Mouse (Mus musculus) hindbrain, embryonic 12.5 days (tissue): ENCODE data around the gene Arhgap20. TPM values are rescaled to one million over a fixed set of nuclear protein-coding genes. Genes with fewer than 3 reads are reported as not detected.

Experiments
- ATAC-seq: fragments of 200-750 bp; cut with Nextera tagmentation; 2 replicates; pipeline ENCODE4 v1.8.0; 2017; ENCODE audit warnings: moderate TSS enrichment; ENCODE audit not compliant: low FRiP score
- H3K27ac ChIP-seq: fragments of 300-500 bp; sonication (generic); 2 replicates; pipeline ENCODE4 v1.5.1; 2016; ENCODE audit warnings: mild to moderate bottlenecking
- H3K27me3 ChIP-seq: fragments of 300-500 bp; sonication (generic); 2 replicates; pipeline ENCODE4 v1.6.1; 2016; ENCODE audit warnings: mild to moderate bottlenecking
- H3K36me3 ChIP-seq: fragments of 300-500 bp; sonication (generic); 2 replicates; pipeline ENCODE4 v1.6.1; 2016; ENCODE audit warnings: mild to moderate bottlenecking
- H3K4me1 ChIP-seq: fragments of 300-500 bp; sonication (generic); 2 replicates; pipeline ENCODE4 v1.6.1; 2016
- H3K4me2 ChIP-seq: fragments of 300-500 bp; sonication (generic); replicated peaks from 2 replicates; pipeline ENCODE4 v1.6.1; 2016; ENCODE audit warnings: mild to moderate bottlenecking
- H3K4me3 ChIP-seq: fragments of 300-500 bp; sonication (generic); 2 replicates; pipeline ENCODE4 v1.5.1; 2016; ENCODE audit warnings: mild to moderate bottlenecking
- H3K9ac ChIP-seq: fragments of 300-500 bp; sonication (generic); 2 replicates; pipeline ENCODE4 v1.6.1; 2016; ENCODE audit warnings: mild to moderate bottlenecking, moderate library complexity
- H3K9me3 ChIP-seq: fragments of 300-500 bp; sonication (generic); replicated peaks from 2 replicates; pipeline ENCODE4 v1.6.1; 2016; ENCODE audit warnings: mild to moderate bottlenecking
- WGBS: fragments of 180-500 bp; shearing (Covaris S2); methylation state at CpG from one replicate; pipeline ENCODE4 v1.1.7; 2016; 5-methylcytosine and 5-hydroxymethylcytosine counted together
- polyA plus RNA-seq: library from polyadenylated mRNA; unstranded; fragments of >200 nt; fragmentation: Nextera tagmentation; extraction: Ambion mirVana; gene quantifications from 2 replicates; pipeline ENCODE4 v1.2.1, GENCODE M21; 2016

Arhgap20 gene
- polyA plus RNA-seq: 12.5 and 14.8 TPM in 2 replicates

DNA sequence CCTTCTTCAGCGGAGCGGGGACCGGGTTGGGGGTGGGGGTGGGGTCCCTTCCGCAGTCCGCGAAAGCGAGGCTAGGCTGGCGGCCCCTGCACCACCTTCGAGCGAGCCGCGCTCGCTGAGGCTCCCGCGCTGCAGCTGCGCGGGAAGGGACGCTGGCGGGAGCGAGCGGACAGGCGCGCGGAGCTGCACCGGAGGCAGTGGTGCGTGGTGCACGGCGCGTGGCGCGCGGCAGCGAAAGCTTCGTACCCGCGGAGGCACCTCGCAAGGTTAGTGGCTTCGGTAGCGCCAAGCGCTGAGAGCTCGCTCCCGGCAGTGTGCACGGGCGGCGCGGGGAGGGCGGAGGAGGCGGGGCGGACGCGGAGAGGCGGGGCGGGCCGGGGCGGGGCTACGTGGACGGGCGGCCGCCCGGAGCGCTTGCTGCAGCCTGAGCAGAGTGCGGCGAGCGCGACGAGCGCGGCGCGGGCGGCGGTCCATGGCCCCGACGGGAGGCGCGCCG lies at the start of gene Arhgap20:
TSS of gene Arhgap20 (plus strand) at position 417 of the 496 bp plus-strand sequence.
- Histone ChIP-seq H3K27me3 (peaks cover 21% of the 10 kb centered on the region), H3K9me3 (no peaks in the 10 kb centered on the region), H3K4me2 (peak within 1 kb of the TSS; percentile 80), H3K4me1 (peaks cover 18% of the 10 kb centered on the region), H3K9ac (peak within 1 kb of the TSS; percentile 74), H3K4me3 (peak within 1 kb of the TSS; percentile 73), H3K27ac (peak within 1 kb of the TSS; percentile 86), H3K36me3 (no peaks in the 10 kb centered on the region)
- peak; percentile 93 for ATAC-seq
- under 1% methylated on average over 62 of the region's 77 CpGs for WGBS

DNA sequence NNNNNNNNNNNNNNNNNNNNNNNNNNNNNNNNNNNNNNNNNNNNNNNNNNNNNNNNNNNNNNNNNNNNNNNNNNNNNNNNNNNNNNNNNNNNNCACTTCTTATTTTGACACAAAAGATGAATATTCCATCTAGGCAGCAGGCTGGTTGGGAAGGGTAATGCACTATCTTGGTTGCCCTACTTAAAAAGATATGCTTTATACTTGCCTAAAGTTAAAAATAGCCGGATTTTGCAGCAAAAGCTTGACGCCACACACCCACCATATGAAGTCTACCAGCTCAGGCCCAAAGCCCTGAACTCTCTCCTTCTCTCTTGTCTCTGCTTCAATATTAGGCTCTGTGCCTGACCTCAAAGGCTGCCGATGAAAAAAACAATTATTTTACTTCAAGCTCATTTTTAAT lies 46.3 kb upstream of the Arhgap20 start:
- H3K4me2 ChIP-seq: no peak overlapping the region
- ATAC-seq: no peak
- WGBS: 86% methylated on average over 3 of the region's 3 CpGs

DNA sequence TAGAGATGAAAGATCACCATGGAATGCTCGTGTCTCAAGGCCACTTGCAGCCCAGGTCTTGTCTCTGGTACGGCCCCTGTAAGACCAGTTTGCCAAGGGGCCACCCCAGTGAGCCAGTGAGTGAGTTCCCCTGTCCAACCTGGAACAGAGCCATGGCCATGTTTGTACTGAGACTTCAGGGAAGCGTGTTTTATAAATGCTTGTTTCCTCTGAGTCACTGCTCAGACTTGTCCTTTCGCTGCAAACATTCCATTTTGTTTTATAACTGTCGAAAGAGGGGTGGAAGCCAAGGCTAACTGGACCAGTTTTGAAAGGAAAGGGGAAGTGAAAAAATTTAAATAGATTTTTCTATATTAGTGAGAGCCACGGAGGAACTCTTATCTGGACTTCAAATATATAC lies 37.2 kb upstream of the Arhgap20 start:
- no peak for ATAC-seq
- WGBS: 55% methylated on average over 6 of the region's 6 CpGs
- no peak overlapping the region for H3K4me2 ChIP-seq
- H3K36me3 ChIP-seq: no peaks in the 10 kb centered on the region
- H3K4me1 ChIP-seq: no peaks in the 10 kb centered on the region
- H3K27ac ChIP-seq: no peak overlapping the region
- H3K4me3 ChIP-seq: no peak overlapping the region
- H3K9ac ChIP-seq: no peak overlapping the region
- no peaks in the 10 kb centered on the region for H3K9me3 ChIP-seq
- no peaks in the 10 kb centered on the region for H3K27me3 ChIP-seq

More for the DNA sequence above, 46.3 kb upstream of the Arhgap20 start:
- H3K4me3 ChIP-seq: no peak overlapping the region
- H3K9me3 ChIP-seq: no peaks in the 10 kb centered on the region
- H3K27ac ChIP-seq: no peak overlapping the region
- no peaks in the 10 kb centered on the region for H3K36me3 ChIP-seq
- no peaks in the 10 kb centered on the region for H3K27me3 ChIP-seq
- no peaks in the 10 kb centered on the region for H3K4me1 ChIP-seq
- no peak overlapping the region for H3K9ac ChIP-seq

DNA sequence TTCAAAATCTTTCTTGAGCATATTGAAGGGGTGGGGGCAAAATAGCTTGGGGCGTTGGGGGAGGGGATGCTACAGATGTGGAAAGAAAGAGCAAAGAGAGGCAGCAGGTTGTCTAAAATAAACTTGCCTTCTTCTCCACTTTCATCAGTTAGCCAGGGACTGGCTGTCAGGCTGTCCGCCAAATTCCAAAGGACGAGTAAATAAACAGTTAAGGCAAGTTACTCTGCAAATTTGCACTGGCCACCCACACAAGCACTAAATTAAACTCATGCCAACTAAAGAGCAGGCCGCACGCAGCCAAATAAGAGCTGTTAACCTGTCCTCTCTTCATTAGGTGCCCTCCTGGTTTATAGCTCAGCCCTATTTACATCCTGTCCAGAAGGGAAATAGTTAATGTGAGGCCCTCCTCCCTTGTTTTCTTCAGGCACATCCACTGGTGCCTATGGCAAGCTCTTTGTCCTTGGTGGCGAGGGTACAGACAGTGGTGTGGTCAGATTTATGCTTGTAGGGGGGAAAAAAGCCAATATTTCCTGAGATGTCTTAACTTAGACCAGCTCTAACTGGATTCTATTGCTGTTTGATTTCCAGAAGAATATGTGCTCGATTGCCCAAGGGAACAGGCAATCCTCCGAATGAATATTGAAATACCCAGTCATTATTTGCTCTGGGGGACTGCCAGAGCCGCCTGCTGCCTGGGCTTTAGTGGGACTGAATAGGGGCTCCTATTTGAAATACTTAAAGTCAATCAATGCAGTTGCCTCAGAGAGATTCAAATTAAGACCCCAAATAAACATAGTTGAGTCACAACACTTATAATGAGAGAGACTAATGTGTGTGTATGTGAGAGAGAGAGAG lies 29.7 kb upstream of the Arhgap20 start:
- Histone ChIP-seq H3K9me3 (no peaks in the 10 kb centered on the region), H3K27ac (no peak overlapping the region), H3K36me3 (no peaks in the 10 kb centered on the region), H3K27me3 (no peaks in the 10 kb centered on the region), H3K4me2 (no peak overlapping the region), H3K4me1 (peaks cover 11% of the 10 kb centered on the region; the same call in 1 of the 2 replicates), H3K4me3 (no peak overlapping the region), H3K9ac (no peak overlapping the region)
- ATAC-seq: 0 out of 2 replicates have a peak, but pooled peaks have one; percentile 38
- WGBS: 59% methylated on average over 9 of the region's 9 CpGs

DNA sequence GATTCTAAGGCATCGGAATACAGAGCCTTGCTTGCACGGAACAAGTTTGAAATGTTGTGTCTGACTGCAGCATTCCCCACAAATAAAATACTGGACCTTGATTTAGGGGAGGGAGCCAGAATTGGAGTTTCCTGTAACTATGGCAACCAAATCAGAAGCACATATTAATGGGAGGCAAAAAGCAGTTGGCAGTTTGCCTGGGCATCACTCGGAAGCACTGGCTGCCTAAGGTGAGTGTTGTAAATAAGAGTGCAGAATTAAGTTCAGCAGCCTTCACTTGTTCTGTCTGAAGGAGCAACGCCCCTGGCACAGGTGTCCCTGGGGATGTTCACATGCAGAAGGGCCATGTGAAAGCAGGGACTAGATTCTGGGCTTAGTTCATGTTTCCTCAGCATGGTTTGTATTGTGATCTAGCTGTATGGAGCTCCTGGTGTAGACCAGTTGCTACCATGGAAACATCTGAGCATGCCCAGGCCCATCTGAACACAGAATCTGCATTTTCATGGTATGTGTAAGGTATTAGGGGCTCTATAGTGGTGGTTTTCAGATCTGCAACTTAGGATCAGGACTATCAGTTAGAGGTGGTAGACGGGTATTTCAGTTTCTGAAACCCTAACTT lies 28.3 kb upstream of the Arhgap20 start:
- no peaks in the 10 kb centered on the region for H3K27me3 ChIP-seq
- peaks cover 11% of the 10 kb centered on the region; the same call in 1 of the 2 replicates for H3K4me1 ChIP-seq
- H3K36me3 ChIP-seq: no peaks in the 10 kb centered on the region
- ATAC-seq: no peak
- no peak overlapping the region for H3K4me2 ChIP-seq
- H3K4me3 ChIP-seq: no peak overlapping the region
- no peak overlapping the region for H3K27ac ChIP-seq
- WGBS: 74% methylated on average over 5 of the region's 5 CpGs
- no peak overlapping the region for H3K9ac ChIP-seq
- H3K9me3 ChIP-seq: no peaks in the 10 kb centered on the region

DNA sequence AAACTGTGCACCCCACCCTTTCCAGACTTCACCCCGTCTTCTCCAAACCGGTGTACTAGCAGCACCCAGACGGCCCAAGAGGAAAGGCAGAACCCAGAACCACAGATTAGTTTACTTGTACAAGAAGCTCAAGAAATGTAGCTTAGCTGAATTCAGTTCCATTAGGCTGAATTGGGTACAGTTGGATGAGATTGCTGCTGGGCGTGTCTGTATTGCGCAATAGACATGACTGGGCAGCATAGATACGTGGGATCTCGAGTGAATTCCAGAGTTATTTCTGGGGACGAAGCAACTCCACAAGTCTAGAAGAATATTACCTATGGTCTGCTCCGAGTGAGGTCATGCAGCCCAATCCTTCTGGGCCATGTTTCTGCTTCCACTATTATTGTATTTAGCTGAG lies 26.8 kb upstream of the Arhgap20 start:
- Histone ChIP-seq H3K9me3 (no peaks in the 10 kb centered on the region), H3K36me3 (no peaks in the 10 kb centered on the region), H3K9ac (no peak overlapping the region), H3K4me3 (no peak overlapping the region), H3K27ac (no peak overlapping the region), H3K4me2 (no peak overlapping the region), H3K4me1 (peaks cover 11% of the 10 kb centered on the region; the same call in 1 of the 2 replicates), H3K27me3 (no peaks in the 10 kb centered on the region)
- no peak for ATAC-seq
- 91% methylated on average over 9 of the region's 9 CpGs for WGBS

DNA sequence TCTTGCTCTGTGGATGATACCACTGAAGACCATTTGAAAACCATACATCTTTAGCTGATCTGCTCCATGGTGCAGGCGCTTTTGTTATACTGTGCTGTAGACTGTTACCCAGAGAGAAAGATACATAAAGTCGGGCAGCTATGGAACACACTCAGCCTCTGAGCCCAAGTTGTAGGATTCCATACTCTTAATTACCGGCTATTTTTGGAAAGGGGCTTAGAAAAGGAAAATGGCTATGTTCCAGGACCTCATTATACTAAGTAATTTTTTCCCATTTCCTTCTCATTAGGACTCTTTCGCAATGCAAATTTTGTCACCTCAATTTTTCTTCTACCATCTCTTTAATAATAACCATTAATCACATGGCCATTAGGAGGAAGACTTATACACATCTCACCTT lies 25.3 kb upstream of the Arhgap20 start:
- H3K9me3 ChIP-seq: no peaks in the 10 kb centered on the region
- ATAC-seq: no peak
- H3K9ac ChIP-seq: no peak overlapping the region
- H3K4me3 ChIP-seq: no peak overlapping the region
- H3K4me2 ChIP-seq: no peak overlapping the region
- H3K36me3 ChIP-seq: no peaks in the 10 kb centered on the region
- 89% methylated on average over 4 of the region's 4 CpGs for WGBS
- H3K27ac ChIP-seq: no peak overlapping the region
- peaks cover 11% of the 10 kb centered on the region; the same call in 1 of the 2 replicates for H3K4me1 ChIP-seq
- no peaks in the 10 kb centered on the region for H3K27me3 ChIP-seq

DNA sequence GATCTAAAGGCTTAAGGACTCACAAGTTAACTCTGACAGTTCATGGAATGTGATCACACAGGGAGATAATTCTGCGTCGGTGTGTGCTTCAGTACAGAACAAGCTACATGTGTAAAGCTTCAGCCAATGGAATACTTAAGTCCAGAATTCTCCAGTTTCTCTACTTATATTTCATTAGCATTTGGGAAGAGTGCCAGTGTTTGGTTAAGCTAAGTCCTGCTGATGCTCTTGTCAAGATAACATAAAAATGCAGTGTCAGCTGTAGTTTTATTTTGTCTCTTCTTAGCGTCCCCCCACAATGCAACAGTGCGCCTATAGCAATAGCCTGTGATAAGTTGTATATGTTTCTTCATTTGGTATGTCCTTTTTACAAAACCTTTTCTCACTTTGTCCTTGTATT lies 15.0 kb upstream of the Arhgap20 start:
- Histone ChIP-seq H3K27me3 (no peaks in the 10 kb centered on the region), H3K9ac (no peak overlapping the region), H3K27ac (no peak overlapping the region), H3K4me3 (no peak overlapping the region), H3K36me3 (no peaks in the 10 kb centered on the region), H3K4me1 (no peaks in the 10 kb centered on the region), H3K9me3 (no peaks in the 10 kb centered on the region), H3K4me2 (no peak overlapping the region)
- WGBS: 79% methylated on average over 4 of the region's 4 CpGs
- no peak for ATAC-seq

DNA sequence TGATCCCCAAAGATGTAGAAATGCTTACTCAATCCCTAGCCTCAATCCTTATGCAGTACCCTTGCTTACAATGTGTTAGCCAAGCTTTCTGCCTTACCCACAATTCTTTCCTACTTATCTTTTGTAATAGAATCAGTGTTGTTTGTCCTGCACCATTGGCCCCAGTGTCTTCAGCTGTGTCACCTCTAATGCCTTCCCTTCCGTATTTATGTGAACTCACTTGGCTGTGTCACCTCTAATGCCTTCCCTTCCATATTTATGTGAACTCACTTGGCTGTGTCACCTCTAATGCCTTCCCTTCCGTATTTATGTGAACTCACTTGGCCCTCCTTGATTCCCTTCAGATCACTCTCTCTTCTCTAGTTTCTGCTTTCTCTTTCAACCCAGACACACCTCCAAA lies 4.1 kb upstream of the Arhgap20 start:
- Histone ChIP-seq H3K27ac (no peak overlapping the region), H3K4me1 (peaks cover 3% of the 10 kb centered on the region; the same call in 1 of the 2 replicates), H3K9me3 (no peaks in the 10 kb centered on the region), H3K4me3 (no peak overlapping the region), H3K4me2 (no peak overlapping the region), H3K27me3 (peaks cover 21% of the 10 kb centered on the region), H3K9ac (no peak overlapping the region), H3K36me3 (no peaks in the 10 kb centered on the region)
- 75% methylated on average over 2 of the region's 2 CpGs for WGBS
- ATAC-seq: no peak

DNA sequence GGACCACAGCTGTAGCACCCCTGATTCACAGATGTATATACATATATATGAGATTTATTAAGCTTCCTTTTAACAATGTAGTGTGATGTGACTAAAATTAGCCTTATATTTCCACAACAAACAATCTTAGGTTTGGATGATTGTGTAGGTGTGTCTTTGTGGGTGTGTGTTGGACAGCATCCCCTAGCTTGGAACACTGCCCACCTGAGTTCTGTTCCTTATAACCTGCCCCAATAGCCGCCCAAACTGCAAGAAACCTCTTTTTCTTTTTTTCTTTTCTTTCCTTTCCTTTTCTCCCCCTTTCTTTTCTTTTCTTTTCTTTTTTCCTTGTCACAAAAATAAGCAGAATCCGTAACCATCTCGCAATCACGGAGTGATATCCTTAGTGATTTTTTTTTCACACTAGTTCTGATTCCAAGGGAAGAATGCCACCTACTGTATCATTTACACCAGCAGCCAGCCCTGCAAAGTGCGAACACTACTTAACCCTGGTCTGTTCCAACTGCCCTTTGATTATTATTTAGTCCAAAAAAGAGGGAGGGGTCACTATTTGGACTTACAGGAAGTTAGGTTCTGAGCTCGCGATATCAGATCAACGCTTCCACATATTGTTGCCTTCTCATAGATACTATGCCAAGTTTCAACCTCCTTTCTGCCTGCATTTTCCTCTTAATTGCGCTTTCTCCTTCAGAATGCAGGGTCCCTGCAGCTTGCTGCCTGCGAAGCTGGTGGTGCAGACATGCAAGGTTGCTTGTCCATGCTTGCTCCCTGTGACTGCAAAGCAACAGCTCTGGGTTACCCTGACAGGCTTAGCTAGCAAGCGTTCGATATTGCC lies 879 bp upstream of the Arhgap20 start:
- peak; percentile 44 for ATAC-seq
- H3K9me3 ChIP-seq: no peaks in the 10 kb centered on the region
- 7% methylated on average over 12 of the region's 12 CpGs for WGBS
- no peaks in the 10 kb centered on the region for H3K36me3 ChIP-seq
- peak overlapping the region; percentile 80 for H3K4me2 ChIP-seq
- peak overlapping the region; percentile 74 for H3K9ac ChIP-seq
- H3K27ac ChIP-seq: peak overlapping the region; percentile 86
- H3K4me1 ChIP-seq: peaks cover 18% of the 10 kb centered on the region
- H3K4me3 ChIP-seq: peak overlapping the region; percentile 73
- H3K27me3 ChIP-seq: peaks cover 21% of the 10 kb centered on the region

DNA sequence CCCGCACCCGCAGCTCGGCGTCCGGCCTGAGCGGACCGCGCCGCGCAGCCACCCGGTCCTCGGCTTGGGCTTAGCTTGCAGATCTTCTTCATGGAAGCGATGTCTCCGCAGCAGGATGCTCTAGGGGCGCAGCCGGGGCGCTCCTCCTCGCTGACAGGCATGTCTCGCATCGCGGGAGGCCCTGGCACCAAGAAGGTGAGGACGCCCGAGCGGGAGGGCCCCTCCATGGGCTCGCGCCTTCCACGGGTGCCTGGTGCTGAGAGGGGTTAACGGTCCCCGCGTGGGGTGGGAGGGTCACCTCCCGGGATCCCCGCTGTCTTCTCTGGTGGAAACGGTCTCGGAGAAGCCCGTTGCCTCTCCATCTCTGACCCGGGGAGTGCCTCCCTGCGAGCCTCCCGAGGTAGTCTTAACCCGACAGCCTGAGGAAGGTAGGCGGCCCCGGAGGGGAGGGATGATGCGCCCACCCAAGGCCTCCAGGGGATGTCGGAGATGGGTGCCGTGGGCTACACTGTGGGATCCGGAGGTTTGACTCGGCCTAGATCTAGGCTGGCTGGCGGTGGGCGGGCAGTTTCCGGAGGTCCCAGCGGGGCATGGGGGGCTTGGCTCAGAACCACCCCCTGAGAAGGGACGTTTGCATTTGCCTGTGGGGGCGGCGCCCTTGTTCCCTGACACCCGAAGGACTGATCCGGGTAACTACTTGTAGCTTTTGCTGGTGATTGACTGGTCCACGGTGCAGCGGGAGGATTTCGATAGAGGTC lies 459 bp downstream of the Arhgap20 start:
- no peaks in the 10 kb centered on the region for H3K36me3 ChIP-seq
- peak overlapping the region; percentile 73 for H3K4me3 ChIP-seq
- 1% methylated on average over 58 of the region's 58 CpGs for WGBS
- peak overlapping the region; percentile 80 for H3K4me2 ChIP-seq
- peak; percentile 80 for ATAC-seq
- peaks cover 18% of the 10 kb centered on the region for H3K4me1 ChIP-seq
- H3K9ac ChIP-seq: peak overlapping the region; percentile 74
- peaks cover 21% of the 10 kb centered on the region for H3K27me3 ChIP-seq
- H3K9me3 ChIP-seq: no peaks in the 10 kb centered on the region
- H3K27ac ChIP-seq: peak overlapping the region; percentile 86
